Mouse (Mus musculus): ENCODE measurements around the gene Thap4.

GRCm38 (mm10) chr1:93721557-93721956 is 33.1 kb downstream of the Thap4 start:
- no peak for TF ChIP-seq CTCF (conservative IDR thresholded peaks at IDR 0.05; ENCODE audit: insufficient read depth, insufficient read length, low read depth, low read length)
- TF ChIP-seq POLR2A (IDR thresholded peaks at IDR 0.05; ENCODE audit: low read depth, low read length) = no peak

Data from kidney, adult 2 months (tissue).